Mouse (Mus musculus): Measurements from ENCODE around the gene Klhl8. TPM values are rescaled to one million over a fixed set of nuclear protein-coding genes. Genes with fewer than 3 reads are reported as not detected.
"Not testable (repeated sequence)": the region's sequence is repeated elsewhere in the genome, so short reads cannot be mapped to it uniquely, and the experiment has no call there.

Gene Klhl8
- 8.5 and 10.2 TPM in 2 replicates for polyA plus RNA-seq (2015; fragmentation: Nextera tagmentation; extraction: Ambion mirVana)

- no peak within 1 kb of the TSS; the same call in 1 of the 2 replicates for H3K27ac ChIP-seq (replicated peaks)
- peak; percentile 88 for ATAC-seq (ENCODE audit: extremely low read depth, insufficient number of reproducible peaks, low FRiP score, low TSS enrichment)
- under 1% methylated on average over 71 of the region's 86 CpGs for WGBS
Measured at GRCm38 (mm10) chr5:103910748-103911409, at the start of gene Klhl8. TSS of gene Klhl8 (minus strand) at chr5:103911259.

DNA sequence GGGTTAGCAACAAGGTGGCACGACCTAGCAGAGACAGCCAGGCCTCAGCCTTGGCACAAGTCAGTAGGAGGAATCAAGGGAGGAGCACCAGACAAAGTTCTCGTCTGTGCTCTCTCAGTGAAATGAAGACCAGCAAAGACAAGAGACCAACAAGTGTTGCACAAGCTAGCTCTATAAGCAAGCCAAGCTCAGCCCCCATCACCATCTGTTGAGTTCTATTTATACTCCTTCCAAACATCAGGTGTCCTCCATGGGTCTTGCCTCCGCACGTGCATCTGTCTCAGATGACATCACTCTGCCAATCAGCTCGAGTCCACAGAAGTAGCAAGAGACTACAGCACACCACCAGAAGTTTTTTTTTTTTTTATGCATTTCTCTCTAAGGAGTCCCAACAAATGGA lies 43.6 kb upstream of the Klhl8 start:
- H3K4me3 ChIP-seq = no peak overlapping the region
- WGBS = 60% methylated on average over 5 of the region's 5 CpGs
- no peak for ATAC-seq (ENCODE audit: extremely low read depth, insufficient number of reproducible peaks, low FRiP score, low TSS enrichment)

More at GRCm38 (mm10) chr5:103910748-103911409, at the start of gene Klhl8:
- H3K9ac ChIP-seq = peak within 1 kb of the TSS; percentile 95
- peak within 1 kb of the TSS; percentile 76 for H3K4me2 ChIP-seq
- H3K9me3 ChIP-seq = no peaks in the 10 kb centered on the region
- no peaks in the 10 kb centered on the region; the same call in 1 of the 2 replicates for H3K27me3 ChIP-seq (replicated peaks)
- no peaks in the 10 kb centered on the region for H3K36me3 ChIP-seq
- H3K4me1 ChIP-seq = peaks cover 20% of the 10 kb centered on the region; the same call in 1 of the 2 replicates
- H3K4me3 ChIP-seq = peak within 1 kb of the TSS; percentile 94

DNA sequence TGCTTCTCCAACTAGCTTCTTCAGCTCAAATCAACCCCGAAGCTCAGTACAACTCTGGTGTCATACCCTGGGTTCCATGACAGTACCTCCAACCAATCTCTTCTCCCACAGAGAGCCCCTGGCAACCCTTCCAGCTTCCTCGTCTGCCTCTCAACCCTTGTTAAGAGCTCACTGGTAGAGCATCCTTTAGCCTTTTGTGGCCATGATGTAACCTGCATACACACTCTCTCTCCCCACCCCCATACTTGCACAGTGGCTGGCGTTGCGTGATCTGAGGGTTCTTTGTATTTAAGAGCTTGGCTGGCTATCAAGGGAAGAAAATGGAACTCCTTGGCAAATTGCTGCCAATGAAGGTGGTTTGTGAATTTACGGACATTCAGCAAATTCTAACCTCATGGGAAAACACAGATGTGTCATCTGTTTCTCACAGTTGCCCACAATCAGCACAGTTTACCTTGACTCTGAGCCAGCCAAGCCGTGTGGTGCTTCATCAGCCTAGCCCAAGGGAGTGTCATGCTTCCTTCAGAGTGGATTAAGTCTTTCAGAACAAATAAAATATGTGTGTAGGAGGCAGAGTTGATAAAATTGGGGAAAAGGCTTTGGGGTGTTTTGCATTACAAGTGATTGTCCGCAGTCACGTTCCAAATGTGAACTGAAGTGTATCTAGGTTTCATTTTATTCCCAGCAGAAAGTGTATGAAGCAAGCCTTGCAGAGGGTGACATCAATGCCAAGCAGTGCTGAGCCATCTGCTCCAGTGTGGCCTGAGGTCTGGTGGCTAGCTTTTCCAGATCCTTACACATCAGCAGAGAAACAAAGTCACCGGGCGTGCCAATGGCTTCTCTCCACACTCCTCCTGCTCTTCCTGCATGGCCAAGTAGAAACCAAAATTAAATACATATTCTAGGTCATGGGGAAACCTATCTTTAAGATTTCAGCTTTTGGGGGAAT lies 42.4 kb upstream of the Klhl8 start:
- H3K4me2 ChIP-seq = no peak overlapping the region
- no peaks in the 10 kb centered on the region for H3K27me3 ChIP-seq (replicated peaks)
- WGBS = 75% methylated on average over 10 of the region's 10 CpGs
- H3K27ac ChIP-seq (replicated peaks) = no peak overlapping the region
- H3K4me1 ChIP-seq = no peaks in the 10 kb centered on the region
- H3K36me3 ChIP-seq = no peaks in the 10 kb centered on the region
- ATAC-seq (ENCODE audit: extremely low read depth, insufficient number of reproducible peaks, low FRiP score, low TSS enrichment) = no peak
- no peaks in the 10 kb centered on the region for H3K9me3 ChIP-seq
- no peak overlapping the region for H3K4me3 ChIP-seq
- no peak overlapping the region for H3K9ac ChIP-seq

More for the DNA sequence above, 43.6 kb upstream of the Klhl8 start:
- Histone ChIP-seq H3K4me1 (no peaks in the 10 kb centered on the region), H3K27ac (replicated peaks) (no peak overlapping the region), H3K27me3 (replicated peaks) (no peaks in the 10 kb centered on the region), H3K36me3 (no peaks in the 10 kb centered on the region), H3K9ac (no peak overlapping the region), H3K9me3 (no peaks in the 10 kb centered on the region), H3K4me2 (no peak overlapping the region)

GRCm38 (mm10) chr5:103950138-103950537 lies 39.1 kb upstream of the Klhl8 start:
- 87% methylated on average over 15 of the region's 15 CpGs for WGBS
- H3K4me3 ChIP-seq; H3K4me2 ChIP-seq; H3K9me3 ChIP-seq; ATAC-seq (ENCODE audit: extremely low read depth, insufficient number of reproducible peaks, low FRiP score, low TSS enrichment); H3K27me3 ChIP-seq (replicated peaks); H3K27ac ChIP-seq (replicated peaks); H3K36me3 ChIP-seq; H3K9ac ChIP-seq; H3K4me1 ChIP-seq: not testable (repeated sequence)

DNA sequence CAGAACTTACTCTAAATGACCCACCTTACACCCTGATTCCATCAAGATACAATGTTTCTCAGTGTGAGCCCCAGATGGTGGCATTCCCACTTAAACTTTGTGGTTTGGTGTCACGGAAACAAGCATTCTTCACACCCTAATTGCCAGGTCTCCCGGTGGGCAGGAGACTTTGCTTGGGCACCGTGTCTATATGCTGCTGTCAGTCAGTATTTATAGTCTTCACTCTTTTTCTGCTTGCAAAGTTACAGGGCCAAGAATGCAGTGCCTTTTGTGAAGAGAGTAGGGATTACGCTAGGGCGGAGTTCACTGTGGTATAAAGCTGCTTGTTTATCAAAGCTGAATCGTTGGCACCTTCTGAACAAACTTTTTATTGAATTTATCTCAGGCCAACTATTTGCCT lies 32.1 kb upstream of the Klhl8 start:
- Histone ChIP-seq H3K9me3 (no peaks in the 10 kb centered on the region; the same call in 1 of the 2 replicates), H3K4me3 (no peak overlapping the region), H3K36me3 (no peaks in the 10 kb centered on the region), H3K4me1 (peaks cover 31% of the 10 kb centered on the region), H3K27me3 (replicated peaks) (no peaks in the 10 kb centered on the region), H3K27ac (replicated peaks) (no peak overlapping the region), H3K9ac (no peak overlapping the region), H3K4me2 (no peak overlapping the region)
- 65% methylated on average over 6 of the region's 6 CpGs for WGBS
- ATAC-seq (ENCODE audit: extremely low read depth, insufficient number of reproducible peaks, low FRiP score, low TSS enrichment) = no peak

DNA sequence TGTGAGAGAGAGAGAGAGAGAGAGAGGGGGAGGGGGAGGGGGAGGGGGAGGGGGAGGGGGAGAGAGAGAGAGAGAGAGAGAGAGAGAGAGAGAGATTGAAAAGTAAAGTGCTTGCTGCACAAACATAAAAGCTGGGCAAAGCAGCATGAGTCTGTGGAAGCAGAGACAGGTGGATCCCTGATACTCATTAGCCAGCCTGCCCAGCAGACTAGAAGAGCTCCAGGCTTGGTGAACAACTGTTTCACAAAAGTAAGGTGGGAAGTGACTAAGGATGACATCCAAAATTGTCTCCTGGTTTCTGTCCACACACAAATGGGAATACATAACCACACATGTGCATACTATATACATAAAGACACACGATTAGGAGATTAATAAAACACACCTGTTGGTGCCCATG lies 28.8 kb upstream of the Klhl8 start:
- H3K4me3 ChIP-seq = no peak overlapping the region
- no peak overlapping the region for H3K9ac ChIP-seq
- 71% methylated on average over 1 of the region's 1 CpGs for WGBS
- H3K9me3 ChIP-seq = no peaks in the 10 kb centered on the region
- H3K4me2 ChIP-seq = no peak overlapping the region
- no peak overlapping the region for H3K27ac ChIP-seq (replicated peaks)
- no peaks in the 10 kb centered on the region for H3K27me3 ChIP-seq (replicated peaks)
- H3K36me3 ChIP-seq = no peaks in the 10 kb centered on the region
- ATAC-seq (ENCODE audit: extremely low read depth, insufficient number of reproducible peaks, low FRiP score, low TSS enrichment) = no peak
- H3K4me1 ChIP-seq = peaks cover 50% of the 10 kb centered on the region

GRCm38 (mm10) chr5:103939350-103939652 lies 28.2 kb upstream of the Klhl8 start:
- H3K9ac ChIP-seq = no peak overlapping the region
- no peaks in the 10 kb centered on the region for H3K27me3 ChIP-seq (replicated peaks)
- peaks cover 50% of the 10 kb centered on the region for H3K4me1 ChIP-seq
- no peaks in the 10 kb centered on the region for H3K36me3 ChIP-seq
- no peak for ATAC-seq (ENCODE audit: extremely low read depth, insufficient number of reproducible peaks, low FRiP score, low TSS enrichment)
- no peak overlapping the region for H3K4me3 ChIP-seq
- H3K4me2 ChIP-seq = no peak overlapping the region
- peak overlapping the region; percentile 62 for H3K27ac ChIP-seq (replicated peaks)
- 67% methylated on average over 7 of the region's 7 CpGs for WGBS
- H3K9me3 ChIP-seq = no peaks in the 10 kb centered on the region

DNA sequence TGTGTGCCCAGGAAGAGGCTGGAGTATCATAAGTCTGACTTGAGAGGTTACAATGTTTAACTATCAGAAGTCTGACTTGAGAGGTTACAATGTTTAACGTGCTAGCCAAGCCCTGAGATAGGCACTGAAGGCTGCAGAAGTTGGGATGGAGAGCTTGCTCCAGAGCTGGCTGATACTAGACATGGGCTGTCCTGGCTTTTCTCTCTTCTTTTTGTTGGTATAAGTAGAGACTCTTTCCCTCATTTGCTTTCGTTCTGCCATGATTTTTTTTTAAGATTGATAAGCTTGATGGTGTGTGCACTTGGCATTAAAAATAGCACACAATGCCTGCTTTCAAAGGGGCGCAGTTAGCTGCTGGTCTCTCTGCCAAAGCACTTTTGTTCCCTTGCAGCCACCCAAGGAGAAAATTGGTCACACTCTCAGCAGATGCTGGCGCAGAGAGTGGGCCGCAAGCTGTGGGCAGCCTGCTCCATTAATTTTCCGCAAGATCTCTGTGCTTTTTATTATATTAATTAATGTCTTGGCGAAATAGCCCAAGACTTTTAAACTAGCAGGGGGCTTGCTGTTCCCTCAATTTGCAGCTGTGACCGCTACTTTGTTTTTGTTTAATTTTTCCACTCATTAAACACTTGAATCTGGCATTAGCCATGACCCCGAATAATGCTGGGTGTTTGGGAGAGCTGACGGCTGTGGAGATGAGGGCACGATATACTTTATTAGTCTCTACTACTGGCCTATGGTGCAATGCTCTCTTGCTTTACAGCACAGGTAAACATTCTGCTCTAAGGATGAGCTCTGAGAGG lies 27.7 kb upstream of the Klhl8 start:
- Histone ChIP-seq H3K9ac (no peak overlapping the region), H3K9me3 (no peaks in the 10 kb centered on the region), H3K36me3 (no peaks in the 10 kb centered on the region), H3K4me2 (peak overlapping the region; percentile 5; the same call in 1 of the 2 replicates), H3K27ac (replicated peaks) (peak overlapping the region; percentile 62), H3K4me1 (peaks cover 46% of the 10 kb centered on the region), H3K4me3 (no peak overlapping the region), H3K27me3 (replicated peaks) (no peaks in the 10 kb centered on the region)
- WGBS = 55% methylated on average over 11 of the region's 11 CpGs
- no peak for ATAC-seq (ENCODE audit: extremely low read depth, insufficient number of reproducible peaks, low FRiP score, low TSS enrichment)

GRCm38 (mm10) chr5:103936906-103937589 lies 26.0 kb upstream of the Klhl8 start:
- H3K4me3 ChIP-seq = no peak overlapping the region
- ATAC-seq (ENCODE audit: extremely low read depth, insufficient number of reproducible peaks, low FRiP score, low TSS enrichment) = peak; percentile 63; the same call in 1 of the 2 replicates
- 32% methylated on average over 14 of the region's 14 CpGs for WGBS
- no peaks in the 10 kb centered on the region for H3K27me3 ChIP-seq (replicated peaks)
- H3K27ac ChIP-seq (replicated peaks) = peak overlapping the region; percentile 78
- H3K36me3 ChIP-seq = no peaks in the 10 kb centered on the region
- H3K9me3 ChIP-seq = no peaks in the 10 kb centered on the region
- H3K4me1 ChIP-seq = peaks cover 39% of the 10 kb centered on the region
- peak overlapping the region; percentile 41; the same call in 1 of the 2 replicates for H3K4me2 ChIP-seq
- H3K9ac ChIP-seq = no peak overlapping the region

DNA sequence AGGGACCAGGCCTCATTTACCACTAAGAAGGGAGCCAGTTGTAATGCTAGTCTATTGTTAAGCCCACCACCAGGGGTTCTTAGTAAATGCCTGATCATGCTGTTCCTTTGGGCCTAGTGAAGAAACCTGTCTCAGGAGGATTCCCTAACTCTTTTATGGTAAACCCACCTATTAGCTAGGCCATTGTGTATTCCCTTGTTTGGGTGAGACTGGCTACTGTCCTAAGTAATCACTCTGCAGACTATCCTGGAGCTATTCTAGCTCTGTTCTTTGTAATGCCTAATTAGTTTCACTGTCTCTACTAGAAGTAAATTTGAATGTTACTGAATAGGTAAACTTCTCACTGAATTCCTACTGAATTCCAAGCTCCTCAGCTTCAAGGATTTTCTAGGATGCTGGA lies 20.9 kb upstream of the Klhl8 start:
- H3K27ac ChIP-seq (replicated peaks); H3K9ac ChIP-seq; H3K36me3 ChIP-seq; H3K4me2 ChIP-seq; H3K4me3 ChIP-seq; H3K9me3 ChIP-seq; H3K27me3 ChIP-seq (replicated peaks); ATAC-seq (ENCODE audit: extremely low read depth, insufficient number of reproducible peaks, low FRiP score, low TSS enrichment): not testable (repeated sequence)
- H3K4me1 ChIP-seq = peaks cover 15% of the 10 kb centered on the region
